Mouse (Mus musculus): Measurements from ENCODE around the gene Uba3. TPM values are rescaled to one million over a fixed set of nuclear protein-coding genes. Genes with fewer than 3 reads are reported as not detected.

Uba3 gene
- polyA plus RNA-seq, 1 experiment from 2014 or later: 99.9 TPM

GRCm38 (mm10) chr6:97220672-97221071, 15.2 kb upstream of the Uba3 start:
- Histone ChIP-seq H3K9ac (replicated peaks; ENCODE audit: low read depth, low read length) (no peak overlapping the region), H3K36me3 (ENCODE audit: control insufficient read depth, insufficient read depth) (no peaks in the 10 kb centered on the region), H3K4me3 (replicated peaks; ENCODE audit: low read length) (no peak overlapping the region), H3K27me3 (replicated peaks; ENCODE audit: control insufficient read depth, insufficient read depth, low read length) (no peaks in the 10 kb centered on the region), H3K27ac (ENCODE audit: low read length) (no peak overlapping the region), H3K9me3 (ENCODE audit: control insufficient read depth, low read length) (no peaks in the 10 kb centered on the region), H3K4me2 (ENCODE audit: low read length) (no peak overlapping the region), H3K4me1 (replicated peaks; ENCODE audit: control insufficient read depth, insufficient read depth, low read length) (peaks cover 28% of the 10 kb centered on the region)
- ATAC-seq: no peak
- WGBS: 76% methylated on average over 2 of the region's 5 CpGs

DNA sequence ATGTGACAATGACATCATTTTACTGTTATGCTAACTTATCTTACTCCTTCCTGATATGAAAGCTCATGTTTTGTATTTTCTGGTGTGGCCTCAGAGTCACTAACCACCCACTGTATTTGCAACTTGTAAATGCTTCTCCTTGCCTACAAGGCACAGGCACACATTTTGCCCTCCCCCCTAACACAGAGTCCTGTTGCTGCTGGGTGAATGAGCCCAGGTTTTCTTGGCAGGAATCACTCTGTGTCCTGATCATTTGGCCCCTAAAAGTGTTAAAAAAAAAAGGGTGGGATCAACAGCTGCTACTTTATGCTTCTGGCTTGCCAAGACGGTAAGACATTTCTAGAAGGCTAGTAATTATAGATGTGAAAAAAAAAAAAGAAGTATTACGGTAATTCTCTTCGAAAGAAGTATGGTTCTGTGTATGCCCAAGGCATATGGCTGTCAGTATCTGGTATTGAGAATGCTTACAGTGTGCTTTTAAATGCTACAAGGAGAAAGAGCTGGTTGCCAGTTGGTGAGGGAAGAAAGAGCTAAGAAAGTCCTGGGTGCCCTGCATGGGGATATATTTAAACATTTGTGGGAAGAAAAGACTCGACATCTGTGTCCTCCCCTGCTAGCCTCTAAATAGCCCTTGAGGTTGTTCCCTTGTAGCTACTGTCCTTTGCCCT, 10.8 kb upstream of the Uba3 start:
- no peak overlapping the region for H3K4me3 ChIP-seq (replicated peaks; ENCODE audit: low read length)
- no peaks in the 10 kb centered on the region for H3K9me3 ChIP-seq (ENCODE audit: control insufficient read depth, low read length)
- H3K4me1 ChIP-seq (replicated peaks; ENCODE audit: control insufficient read depth, insufficient read depth, low read length): peaks cover 34% of the 10 kb centered on the region
- WGBS: 39% methylated on average over 4 of the region's 4 CpGs
- peak; percentile 50; the same call in 1 of the 2 replicates for ATAC-seq
- peak overlapping the region; percentile 58; the same call in 1 of the 2 replicates for H3K27ac ChIP-seq (ENCODE audit: low read length)
- H3K9ac ChIP-seq (replicated peaks; ENCODE audit: low read depth, low read length): no peak overlapping the region
- H3K27me3 ChIP-seq (replicated peaks; ENCODE audit: control insufficient read depth, insufficient read depth, low read length): no peaks in the 10 kb centered on the region
- no peak overlapping the region for H3K4me2 ChIP-seq (ENCODE audit: low read length)
- H3K36me3 ChIP-seq (ENCODE audit: control insufficient read depth, insufficient read depth): no peaks in the 10 kb centered on the region

DNA sequence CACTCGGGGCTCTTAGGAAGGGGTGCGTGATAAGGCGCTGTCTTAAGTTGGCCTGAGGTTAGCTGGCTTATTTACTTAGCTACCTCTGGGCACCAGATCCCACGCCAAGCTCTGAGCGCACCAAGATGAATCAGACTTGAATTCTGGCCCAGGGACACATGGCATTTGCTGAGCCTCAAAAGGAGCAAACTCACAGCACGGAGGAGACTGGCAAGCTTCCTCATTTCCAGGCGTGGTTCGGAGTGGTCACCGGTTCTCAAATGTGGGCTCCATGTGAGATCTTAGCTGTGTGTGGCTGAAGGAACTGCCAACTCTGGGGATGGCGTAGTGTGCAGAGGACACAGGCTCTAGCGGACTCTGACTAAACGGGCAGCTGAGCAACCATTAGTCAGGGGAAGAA, 6.5 kb upstream of the Uba3 start:
- Histone ChIP-seq H3K4me2 (ENCODE audit: low read length) (peak overlapping the region; percentile 61), H3K4me1 (replicated peaks; ENCODE audit: control insufficient read depth, insufficient read depth, low read length) (peaks cover 29% of the 10 kb centered on the region), H3K27me3 (replicated peaks; ENCODE audit: control insufficient read depth, insufficient read depth, low read length) (no peaks in the 10 kb centered on the region), H3K9me3 (ENCODE audit: control insufficient read depth, low read length) (no peaks in the 10 kb centered on the region), H3K9ac (replicated peaks; ENCODE audit: low read depth, low read length) (no peak overlapping the region; the same call in 1 of the 2 replicates), H3K4me3 (replicated peaks; ENCODE audit: low read length) (peak overlapping the region; percentile 63), H3K27ac (ENCODE audit: low read length) (no peak overlapping the region), H3K36me3 (ENCODE audit: control insufficient read depth, insufficient read depth) (no peaks in the 10 kb centered on the region)
- no peak; the same call in 1 of the 2 replicates for ATAC-seq
- 53% methylated on average over 12 of the region's 12 CpGs for WGBS

- Histone ChIP-seq H3K4me1 (replicated peaks; ENCODE audit: control insufficient read depth, insufficient read depth, low read length) (peaks cover 22% of the 10 kb centered on the region), H3K4me3 (replicated peaks; ENCODE audit: low read length) (peak overlapping the region; percentile 63), H3K4me2 (ENCODE audit: low read length) (peak overlapping the region; percentile 61), H3K9ac (replicated peaks; ENCODE audit: low read depth, low read length) (peak overlapping the region; percentile 79), H3K27me3 (replicated peaks; ENCODE audit: control insufficient read depth, insufficient read depth, low read length) (no peaks in the 10 kb centered on the region), H3K36me3 (ENCODE audit: control insufficient read depth, insufficient read depth) (no peaks in the 10 kb centered on the region), H3K9me3 (ENCODE audit: control insufficient read depth, low read length) (no peaks in the 10 kb centered on the region), H3K27ac (ENCODE audit: low read length) (0 out of 2 replicates have a peak overlapping the region, but pooled peaks have one; percentile 8)
- 3% methylated on average over 22 of the region's 22 CpGs for WGBS
- ATAC-seq: peak; percentile 54
These were observed 5.6 kb upstream of the Uba3 start for GRCm38 (mm10) chr6:97210962-97211601.

DNA sequence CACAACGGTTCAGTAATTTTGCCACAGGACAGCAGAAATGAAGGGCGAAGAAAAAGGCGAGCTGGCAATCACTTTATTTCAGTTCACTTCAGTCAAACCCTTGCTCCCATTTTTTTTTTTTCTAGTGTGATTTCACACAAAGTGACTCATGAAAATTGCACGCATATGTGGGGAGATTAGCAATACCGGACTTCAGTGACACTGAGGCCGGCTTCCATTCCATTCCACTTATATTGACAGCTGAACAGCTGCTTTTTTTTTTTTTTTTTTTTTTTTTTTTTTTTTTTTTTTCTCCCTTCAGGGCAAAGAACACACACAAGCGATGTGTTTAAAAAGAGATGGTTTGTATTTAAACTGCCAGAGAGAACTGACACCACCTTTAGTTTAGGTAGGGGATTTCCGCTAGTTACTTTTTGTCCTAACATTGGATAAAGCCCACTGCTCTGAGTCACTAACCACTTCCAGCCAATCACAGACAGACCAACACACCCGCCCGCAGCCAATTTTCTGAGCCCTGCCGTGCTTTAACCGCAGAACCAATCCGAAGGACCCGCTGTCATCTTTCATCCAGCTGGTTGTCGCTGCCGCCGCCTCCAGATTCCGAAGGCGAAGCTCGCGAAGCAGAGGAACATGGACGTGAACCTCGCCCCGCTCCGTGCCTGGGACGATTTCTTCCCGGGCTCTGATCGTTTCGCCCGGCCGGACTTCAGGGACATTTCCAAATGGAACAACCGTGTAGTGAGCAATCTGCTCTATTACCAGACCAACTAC, 4.9 kb upstream of the Uba3 start, which contains the start of gene Arl6ip5:
Arl6ip5 (plus strand) TSS at position 499 of the 771 bp plus-strand sequence.
- peaks cover 20% of the 10 kb centered on the region for H3K4me1 ChIP-seq (replicated peaks; ENCODE audit: control insufficient read depth, insufficient read depth, low read length)
- H3K27me3 ChIP-seq (replicated peaks; ENCODE audit: control insufficient read depth, insufficient read depth, low read length): no peaks in the 10 kb centered on the region
- H3K27ac ChIP-seq (ENCODE audit: low read length): 0 out of 2 replicates have a peak within 1 kb of the TSS, but pooled peaks have one; percentile 8
- peak; percentile 80 for ATAC-seq
- H3K9ac ChIP-seq (replicated peaks; ENCODE audit: low read depth, low read length): peak within 1 kb of the TSS; percentile 79
- H3K36me3 ChIP-seq (ENCODE audit: control insufficient read depth, insufficient read depth): no peaks in the 10 kb centered on the region
- 7% methylated on average over 32 of the region's 32 CpGs for WGBS
- peak within 1 kb of the TSS; percentile 61 for H3K4me2 ChIP-seq (ENCODE audit: low read length)
- H3K9me3 ChIP-seq (ENCODE audit: control insufficient read depth, low read length): no peaks in the 10 kb centered on the region
- peak within 1 kb of the TSS; percentile 63 for H3K4me3 ChIP-seq (replicated peaks; ENCODE audit: low read length)

DNA sequence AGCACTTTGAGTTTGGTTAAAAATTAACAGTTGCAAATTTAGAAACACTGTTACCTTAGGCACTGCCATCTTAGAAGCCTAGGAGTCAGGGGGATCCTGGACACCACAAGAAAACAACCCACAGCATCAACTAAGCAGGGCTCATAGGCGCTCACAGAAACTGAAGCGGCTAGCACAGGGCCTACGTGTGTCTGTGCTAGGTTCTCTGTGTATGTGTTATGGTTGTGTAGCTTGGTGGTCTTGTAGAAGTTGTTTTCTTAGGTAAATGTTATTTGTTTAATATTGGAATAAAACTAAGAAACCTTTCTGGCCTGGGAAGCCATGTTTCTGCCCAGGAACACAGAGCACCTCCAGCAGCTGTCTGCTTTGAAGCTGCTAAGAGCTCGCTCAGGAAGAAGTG, 4.3 kb upstream of the Uba3 start:
- Histone ChIP-seq H3K36me3 (ENCODE audit: control insufficient read depth, insufficient read depth) (no peaks in the 10 kb centered on the region), H3K9me3 (ENCODE audit: control insufficient read depth, low read length) (no peaks in the 10 kb centered on the region), H3K27me3 (replicated peaks; ENCODE audit: control insufficient read depth, insufficient read depth, low read length) (no peaks in the 10 kb centered on the region), H3K4me3 (replicated peaks; ENCODE audit: low read length) (no peak overlapping the region), H3K9ac (replicated peaks; ENCODE audit: low read depth, low read length) (no peak overlapping the region), H3K27ac (ENCODE audit: low read length) (no peak overlapping the region), H3K4me1 (replicated peaks; ENCODE audit: control insufficient read depth, insufficient read depth, low read length) (peaks cover 20% of the 10 kb centered on the region), H3K4me2 (ENCODE audit: low read length) (no peak overlapping the region)
- no peak for ATAC-seq
- 88% methylated on average over 4 of the region's 4 CpGs for WGBS

DNA sequence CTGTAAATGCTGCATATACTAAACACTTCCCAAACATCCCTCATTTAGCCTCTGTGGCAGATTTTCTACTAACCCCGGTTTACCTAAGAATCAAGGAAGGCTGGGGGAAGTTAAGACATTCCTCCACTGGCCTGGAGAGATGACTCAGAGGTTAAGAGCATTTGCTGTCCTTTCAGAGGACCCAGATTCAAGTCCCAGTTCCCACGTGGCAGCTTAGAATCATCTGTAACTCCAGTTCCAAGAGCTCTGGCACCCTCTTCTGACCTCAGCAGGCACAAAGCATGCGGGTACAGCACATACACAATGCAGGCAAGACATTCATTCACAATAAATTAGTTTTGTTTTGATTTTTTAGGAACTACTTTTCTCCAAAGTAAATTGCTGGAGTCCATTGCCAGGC, 3.8 kb upstream of the Uba3 start:
- Histone ChIP-seq H3K4me2 (ENCODE audit: low read length) (no peak overlapping the region), H3K4me1 (replicated peaks; ENCODE audit: control insufficient read depth, insufficient read depth, low read length) (peaks cover 26% of the 10 kb centered on the region), H3K27ac (ENCODE audit: low read length) (no peak overlapping the region), H3K27me3 (replicated peaks; ENCODE audit: control insufficient read depth, insufficient read depth, low read length) (no peaks in the 10 kb centered on the region), H3K9ac (replicated peaks; ENCODE audit: low read depth, low read length) (no peak overlapping the region), H3K36me3 (ENCODE audit: control insufficient read depth, insufficient read depth) (no peaks in the 10 kb centered on the region), H3K4me3 (replicated peaks; ENCODE audit: low read length) (no peak overlapping the region), H3K9me3 (ENCODE audit: control insufficient read depth, low read length) (no peaks in the 10 kb centered on the region)
- 41% methylated on average over 3 of the region's 3 CpGs for WGBS
- no peak for ATAC-seq

DNA sequence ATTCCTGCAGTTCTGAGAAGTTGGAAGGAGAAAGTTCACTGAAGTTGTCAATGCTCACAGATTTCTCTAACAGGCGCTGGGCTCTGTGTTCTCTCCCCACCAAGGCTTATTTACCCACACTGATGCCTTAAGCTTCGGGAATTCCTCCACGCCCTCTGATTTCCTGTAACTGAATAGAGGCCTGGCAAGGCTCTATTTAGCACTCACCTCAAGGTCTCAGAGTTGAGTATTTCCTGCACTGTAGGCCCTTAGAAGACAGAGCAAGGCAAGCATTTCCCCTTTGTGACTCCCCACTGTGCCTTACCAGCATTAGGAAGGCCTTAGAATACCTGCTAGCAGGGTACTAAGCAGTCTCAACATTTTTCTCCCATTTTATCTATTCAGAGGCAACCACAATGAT, 3.0 kb upstream of the Uba3 start:
- no peaks in the 10 kb centered on the region for H3K36me3 ChIP-seq (ENCODE audit: control insufficient read depth, insufficient read depth)
- H3K27me3 ChIP-seq (replicated peaks; ENCODE audit: control insufficient read depth, insufficient read depth, low read length): no peaks in the 10 kb centered on the region
- H3K9me3 ChIP-seq (ENCODE audit: control insufficient read depth, low read length): no peaks in the 10 kb centered on the region
- H3K27ac ChIP-seq (ENCODE audit: low read length): no peak overlapping the region
- no peak overlapping the region for H3K4me2 ChIP-seq (ENCODE audit: low read length)
- no peak for ATAC-seq
- no peak overlapping the region for H3K4me3 ChIP-seq (replicated peaks; ENCODE audit: low read length)
- peaks cover 25% of the 10 kb centered on the region for H3K4me1 ChIP-seq (replicated peaks; ENCODE audit: control insufficient read depth, insufficient read depth, low read length)
- WGBS: 30% methylated on average over 3 of the region's 3 CpGs
- no peak overlapping the region for H3K9ac ChIP-seq (replicated peaks; ENCODE audit: low read depth, low read length)

- no peaks in the 10 kb centered on the region for H3K27me3 ChIP-seq (replicated peaks; ENCODE audit: control insufficient read depth, insufficient read depth, low read length)
- H3K9ac ChIP-seq (replicated peaks; ENCODE audit: low read depth, low read length): no peak overlapping the region
- no peaks in the 10 kb centered on the region for H3K9me3 ChIP-seq (ENCODE audit: control insufficient read depth, low read length)
- H3K4me2 ChIP-seq (ENCODE audit: low read length): no peak overlapping the region
- no peak overlapping the region for H3K27ac ChIP-seq (ENCODE audit: low read length)
- H3K36me3 ChIP-seq (ENCODE audit: control insufficient read depth, insufficient read depth): no peaks in the 10 kb centered on the region
- no peak overlapping the region for H3K4me3 ChIP-seq (replicated peaks; ENCODE audit: low read length)
- peaks cover 17% of the 10 kb centered on the region for H3K4me1 ChIP-seq (replicated peaks; ENCODE audit: control insufficient read depth, insufficient read depth, low read length)
- ATAC-seq: no peak
- WGBS: 84% methylated on average over 4 of the region's 4 CpGs
These were observed 1.6 kb upstream of the Uba3 start for GRCm38 (mm10) chr6:97207085-97207484.

Data from forebrain, embryonic 16.5 days (tissue).